14 mouse cellular contexts compared by ENCODE assay signal in the genomic region with DNA sequence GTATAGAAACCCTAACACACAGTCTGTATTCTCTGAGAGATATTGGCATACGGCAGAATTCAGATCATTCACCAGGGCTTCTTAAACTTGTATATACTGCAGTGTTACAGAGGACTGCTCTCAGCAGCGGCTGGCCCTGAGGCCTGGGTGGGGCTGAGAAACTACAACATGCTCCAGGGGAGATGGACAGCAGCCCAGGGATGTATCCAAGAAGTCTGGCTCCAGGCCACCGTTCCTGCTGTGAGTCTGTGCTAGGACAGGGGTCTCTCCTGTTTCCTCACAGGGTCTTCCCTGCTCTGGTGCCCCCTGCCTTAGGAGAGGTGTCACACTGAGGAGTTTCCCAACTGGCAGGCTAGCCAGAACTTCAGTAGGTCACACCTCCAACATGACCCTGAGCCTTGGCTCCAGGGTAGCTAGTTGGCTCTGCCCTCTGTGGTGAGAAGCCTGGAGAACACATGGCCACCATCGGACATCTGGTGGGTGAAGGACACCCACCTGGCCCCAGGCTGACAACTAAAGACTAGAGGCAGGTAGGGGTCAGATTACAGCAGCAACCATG.
"Had no signal": no experiment of that assay in that cellular context is flagged by ENCODE, and none has a peak within 500 bp of the region (broad histone marks: within the 10 kb centered on the region; RNA-seq: fewer than 3 reads in every experiment).

No protein-coding gene starts in this region.

- H3K27ac ChIP-seq: kidney, embryonic 15.5 days; limb, embryonic 12.5 days; liver, embryonic 14.5 days; midbrain, embryonic 12.5 days; neural tube, embryonic 13.5 days had no signal

- DNase-seq: kidney, adult 2 months; kidney, postnatal 14 days; lung, adult 18-20 months; lung, postnatal 4 days; retina, postnatal 1 day; thymus, adult 2 months; thymus, postnatal 25 days had no signal

- H3K27me3 ChIP-seq: kidney, embryonic 15.5 days; limb, embryonic 12.5 days; midbrain, embryonic 12.5 days; neural tube, embryonic 13.5 days had no signal

- H3K4me2 ChIP-seq: kidney, embryonic 15.5 days; limb, embryonic 12.5 days; midbrain, embryonic 12.5 days; neural tube, embryonic 13.5 days had no signal

- ATAC-seq: lung, postnatal 0 days; midbrain, embryonic 16.5 days had no signal

- H3K36me3 ChIP-seq: limb, embryonic 12.5 days; midbrain, embryonic 12.5 days; neural tube, embryonic 13.5 days had no signal

- H3K9me3 ChIP-seq: kidney, embryonic 15.5 days; limb, embryonic 12.5 days; midbrain, embryonic 12.5 days; neural tube, embryonic 13.5 days had no signal

- H3K9ac ChIP-seq: kidney, embryonic 15.5 days; limb, embryonic 12.5 days; liver, embryonic 14.5 days; midbrain, embryonic 12.5 days; neural tube, embryonic 13.5 days had no signal

- H3K4me1 ChIP-seq: kidney, embryonic 15.5 days; limb, embryonic 12.5 days; midbrain, embryonic 12.5 days; neural tube, embryonic 13.5 days had no signal

- H3K4me3 ChIP-seq: kidney, embryonic 15.5 days; limb, embryonic 12.5 days; midbrain, embryonic 12.5 days; neural tube, embryonic 13.5 days had no signal
